Mouse (Mus musculus) spleen, adult 2 months (tissue): ENCODE results near the gene Aspg.

Experiments used
- CTCF ChIP-seq: fragments of 200-500 bp; IDR thresholded peaks from 2 replicates; pipeline ENCODE4 v1.5.1; 2011; ENCODE audit warnings: mild to moderate bottlenecking, inconsistent platforms; ENCODE audit not compliant: insufficient read depth, insufficient read length, insufficient replicate concordance; ENCODE audit errors: extremely low read depth
- POLR2A ChIP-seq: fragments of 200-500 bp; IDR thresholded peaks from 2 replicates; pipeline ENCODE4 v1.6.1; 2011; ENCODE audit warnings: low read depth, low read length, inconsistent platforms

- TF ChIP-seq CTCF = no peak
- no peak for TF ChIP-seq POLR2A
These were observed 24.5 kb downstream of the Aspg start for GRCm38 (mm10) chr12:112130957-112131356.
